Mouse (Mus musculus) gastrocnemius, postnatal 14 days (tissue): ENCODE data around the gene Lrrc59. TPM values are rescaled to one million over a fixed set of nuclear protein-coding genes. Genes with fewer than 3 reads are reported as not detected.

Source experiments
- DNase-seq: peaks from one replicate; pipeline ENCODE4 v3.0.0; 2021; ENCODE audit warnings: mixed read lengths
- intact Hi-C: fragments of 180-260 bp; cut with DNase I; formaldehyde crosslinking; loops from one replicate; pipeline ENCODE4 v1.15.1; 2025; ENCODE audit warnings: low total_unique reads
- long read RNA-seq, 2 experiments: library from polyadenylated mRNA; stranded (forward); transcript quantifications; one replicate each; pipeline ENCODE4 v2.0.0; 2021
- total RNA-seq, 2 experiments: library from RNA; stranded (reverse); gene quantifications; 2 replicates each; pipeline ENCODE4 v1.2.3; 2021

Lrrc59 gene
- total RNA-seq = 10 to 100 TPM; 26.9 to 35.5 TPM
- long read RNA-seq, experiment 1, transcript Lrrc59-201 (7 exons, 2,837 nt) = major isoform, 73 of 76 reads
- long read RNA-seq, experiment 1, partial matches to known transcripts = 3 of 76 reads
- long read RNA-seq, experiment 1, other reads (novel, unspliced or antisense) = 0 of 76 reads
- long read RNA-seq, experiment 2, transcript Lrrc59-201 (7 exons, 2,837 nt) = major isoform, 84 of 88 reads
- long read RNA-seq, experiment 2, partial matches to known transcripts = 2 of 88 reads
- long read RNA-seq, experiment 2, other reads (novel, unspliced or antisense) = 2 of 88 reads

DNA sequence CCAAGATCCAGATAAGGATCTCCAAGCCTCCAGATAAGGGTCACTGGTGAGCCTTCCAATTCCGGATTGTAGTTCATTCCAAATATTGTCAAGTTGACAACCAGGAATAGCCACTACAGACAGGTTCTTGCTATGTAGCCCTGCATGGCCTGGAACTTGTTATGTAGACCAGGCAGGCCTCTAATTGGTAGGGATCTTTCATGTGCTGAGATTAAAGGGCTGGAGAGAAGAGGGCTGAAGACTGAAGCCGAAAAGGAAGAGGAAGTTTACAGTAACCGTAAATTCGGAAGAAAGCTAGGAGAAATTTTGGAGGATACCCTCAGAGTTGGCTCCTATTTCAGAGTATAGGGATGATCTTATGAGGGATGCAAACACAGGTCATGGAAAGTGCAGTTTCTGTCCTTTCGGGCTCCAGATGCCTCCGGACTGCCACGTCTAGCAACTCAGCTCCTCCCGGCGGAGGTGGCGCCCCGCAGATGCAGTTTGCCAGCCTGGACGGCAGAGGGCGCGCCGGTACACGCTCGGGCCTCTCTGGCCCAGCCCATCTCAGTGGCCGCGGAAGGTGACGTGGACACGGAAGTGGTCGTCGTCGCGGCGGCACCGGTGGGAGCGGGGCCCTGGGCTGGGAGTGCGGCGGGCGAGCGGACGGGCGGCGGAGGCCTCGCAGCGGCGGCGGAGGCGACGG is at the start of gene Lrrc59:
Gene Lrrc59 (plus strand): TSS at position 569 of the 685 bp plus-strand sequence.
- peak; percentile 95 for DNase-seq
- intact Hi-C loops = no loop called here

DNA sequence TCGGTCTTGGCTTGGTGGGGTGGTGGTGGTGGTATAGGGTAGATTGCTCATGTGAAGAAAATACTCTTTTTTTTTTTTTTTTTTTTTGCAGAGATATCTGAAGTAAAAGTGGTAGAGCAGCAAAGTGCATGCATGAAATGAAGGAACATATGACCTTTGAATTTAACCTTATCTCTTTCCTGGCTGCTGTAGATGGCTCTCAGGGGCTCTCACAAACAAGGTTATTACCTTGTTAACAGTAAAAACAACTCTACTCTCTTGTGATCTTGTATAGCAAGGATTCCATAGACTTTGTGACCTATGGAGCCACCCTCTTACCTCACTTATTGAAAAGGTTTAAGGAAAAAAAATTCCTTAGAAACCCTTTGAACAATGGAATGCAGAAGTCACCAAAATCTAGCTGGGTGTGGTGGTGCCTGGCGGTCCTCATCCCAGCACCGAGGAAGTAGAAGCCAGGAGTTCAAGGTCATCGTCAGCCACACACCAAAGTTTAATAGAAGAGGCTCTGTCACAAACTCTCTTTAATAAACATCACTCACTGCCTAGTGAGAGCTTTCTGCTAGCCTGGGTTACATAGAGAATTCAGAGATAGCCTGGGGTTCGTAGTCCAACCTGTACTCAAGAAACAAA is 49.3 kb upstream of the Lrrc59 start:
- intact Hi-C loops = no loop called here

DNA sequence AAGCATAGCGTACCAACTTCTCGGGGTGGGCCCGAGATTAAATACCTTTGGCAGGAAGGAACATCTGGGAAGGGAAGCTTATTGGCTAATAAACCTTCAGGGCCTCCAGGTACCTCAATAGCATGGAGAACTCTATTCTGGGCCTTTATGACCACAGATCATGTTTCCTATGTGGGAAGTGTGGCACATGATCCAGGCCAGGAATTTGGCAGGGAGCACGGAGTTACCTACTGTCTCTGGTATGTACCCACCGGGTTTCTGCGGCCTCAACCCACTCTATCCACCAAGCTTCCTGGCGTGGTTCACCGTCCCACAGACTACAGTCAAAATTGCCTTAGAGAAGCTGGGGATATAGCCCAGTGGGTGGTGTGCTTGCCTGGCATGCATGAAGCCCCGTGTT is 44.5 kb upstream of the Lrrc59 start:
- no peak for DNase-seq
- intact Hi-C loops = no loop called here

More for the DNA sequence above, 49.3 kb upstream of the Lrrc59 start:
- DNase-seq = no peak

DNA sequence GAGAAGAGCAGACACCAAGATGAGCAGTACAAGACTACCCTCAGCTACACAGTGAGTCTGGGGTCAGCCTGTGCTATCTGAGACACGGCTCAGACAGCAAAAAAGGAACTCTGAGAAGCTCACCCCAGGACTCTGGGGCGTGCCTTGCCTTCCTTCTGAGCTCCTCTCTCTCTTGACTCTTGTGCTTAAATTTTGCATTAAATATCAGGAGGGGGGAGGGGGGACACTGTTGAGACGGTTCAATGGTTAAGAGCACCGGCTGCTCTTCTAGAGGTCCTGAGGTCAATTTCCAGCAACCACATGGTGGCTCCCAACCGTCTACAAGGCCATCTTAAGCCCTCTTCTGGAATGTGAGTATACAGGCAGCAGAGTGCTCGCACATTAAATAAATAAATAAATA is 42.1 kb upstream of the Lrrc59 start:
- intact Hi-C loops = no loop called here
- DNase-seq = no peak

DNA sequence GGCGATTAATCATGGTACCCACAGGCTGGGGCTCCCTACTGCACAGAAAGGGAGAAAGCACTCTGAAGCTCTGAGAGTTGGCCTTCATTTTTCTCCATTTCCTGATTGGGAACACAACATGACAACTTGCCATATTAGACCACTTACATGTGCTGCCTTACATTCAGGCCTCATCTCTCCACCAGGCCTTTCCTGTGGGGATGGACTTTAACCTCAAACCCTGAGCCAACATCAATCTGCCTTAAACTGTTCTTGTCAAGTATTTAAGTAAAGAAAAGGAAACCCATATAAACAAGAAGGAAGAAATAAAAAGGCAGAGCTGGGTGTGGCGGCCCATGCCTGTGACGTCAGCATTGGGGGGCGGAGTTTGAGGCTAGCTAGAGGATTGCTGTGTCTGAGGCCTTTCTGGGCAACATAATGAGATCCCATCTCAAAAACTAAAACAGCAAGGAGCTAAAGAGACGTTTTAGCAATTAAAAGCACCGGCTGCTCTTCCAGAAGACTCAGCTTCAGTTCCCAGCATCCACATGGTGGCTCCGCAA is 33.2 kb upstream of the Lrrc59 start:
- intact Hi-C loops = no loop called here
- DNase-seq = peak; percentile 23

DNA sequence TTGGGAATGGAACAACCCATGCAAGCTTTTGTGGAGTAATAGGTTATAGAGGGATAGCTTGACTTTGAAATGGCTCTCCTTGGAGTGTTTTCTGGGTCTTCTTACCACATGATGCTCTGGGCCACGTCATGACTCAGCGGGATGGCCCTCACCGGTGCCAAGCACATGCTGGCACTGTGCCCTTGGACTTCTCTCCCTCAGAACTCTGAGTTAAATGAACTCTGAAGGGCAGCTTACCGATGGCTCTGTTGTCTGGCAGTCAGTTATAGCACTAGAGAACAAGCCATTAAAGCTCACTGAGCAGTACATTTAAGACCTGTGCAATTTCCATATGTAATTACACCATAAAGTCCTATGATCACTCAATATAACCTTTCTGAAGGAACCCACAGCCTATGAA is 32.2 kb upstream of the Lrrc59 start:
- intact Hi-C loops = no loop called here
- peak; percentile 33 for DNase-seq

DNA sequence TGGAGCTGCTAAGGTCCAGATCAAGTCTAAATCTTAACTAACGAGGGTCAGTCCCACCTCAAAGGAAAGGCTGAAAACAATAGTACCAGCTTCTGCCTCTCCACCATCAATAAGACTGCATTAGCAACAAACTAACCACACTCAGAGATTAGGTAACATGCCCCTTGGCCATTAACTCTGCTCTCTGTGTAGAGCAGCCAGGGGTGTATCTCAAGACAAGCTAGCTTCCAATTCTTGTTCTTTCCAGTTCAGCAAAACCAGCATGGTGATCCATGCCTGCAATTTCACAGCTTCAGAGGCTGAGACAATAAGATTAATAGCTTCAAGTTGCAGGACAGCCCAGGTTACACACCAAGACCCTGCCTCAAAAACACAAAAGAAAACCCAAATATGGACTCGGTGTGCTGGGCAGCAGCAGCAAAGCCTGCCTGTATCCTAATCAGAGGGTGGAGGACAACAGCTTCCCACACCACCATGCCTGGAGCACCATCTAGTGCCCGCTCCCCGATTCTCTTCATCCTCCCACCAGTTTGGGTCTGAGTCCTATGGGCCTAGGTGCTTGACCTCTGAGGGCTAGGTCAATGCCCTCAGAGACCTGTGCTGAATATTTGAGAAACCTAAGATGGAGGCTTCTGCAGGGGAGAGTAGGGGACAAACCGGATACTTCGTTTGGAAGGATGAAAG is 31.0 kb upstream of the Lrrc59 start:
- DNase-seq = no peak
- intact Hi-C loops = no loop called here

DNA sequence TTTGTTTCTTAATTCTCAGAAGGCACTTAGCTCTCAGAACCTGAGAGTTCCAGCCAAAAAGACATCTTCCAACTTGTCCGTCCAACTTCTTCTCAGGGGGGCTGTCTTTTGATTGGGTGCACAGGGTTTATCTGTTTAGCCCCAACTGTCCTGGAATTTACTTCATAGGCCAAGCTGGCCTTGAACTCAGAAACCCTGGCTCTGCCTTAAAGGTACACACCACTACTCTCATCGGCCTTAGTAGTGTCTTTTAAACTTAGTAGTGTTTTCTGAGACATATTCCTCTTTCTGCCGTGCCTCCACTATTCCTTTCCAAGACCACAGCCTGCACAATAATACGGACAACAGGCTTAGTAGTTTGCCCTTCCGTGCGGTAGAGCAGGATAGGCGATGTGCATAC is 29.1 kb upstream of the Lrrc59 start:
- no peak for DNase-seq
- intact Hi-C loops = no loop called here

DNA sequence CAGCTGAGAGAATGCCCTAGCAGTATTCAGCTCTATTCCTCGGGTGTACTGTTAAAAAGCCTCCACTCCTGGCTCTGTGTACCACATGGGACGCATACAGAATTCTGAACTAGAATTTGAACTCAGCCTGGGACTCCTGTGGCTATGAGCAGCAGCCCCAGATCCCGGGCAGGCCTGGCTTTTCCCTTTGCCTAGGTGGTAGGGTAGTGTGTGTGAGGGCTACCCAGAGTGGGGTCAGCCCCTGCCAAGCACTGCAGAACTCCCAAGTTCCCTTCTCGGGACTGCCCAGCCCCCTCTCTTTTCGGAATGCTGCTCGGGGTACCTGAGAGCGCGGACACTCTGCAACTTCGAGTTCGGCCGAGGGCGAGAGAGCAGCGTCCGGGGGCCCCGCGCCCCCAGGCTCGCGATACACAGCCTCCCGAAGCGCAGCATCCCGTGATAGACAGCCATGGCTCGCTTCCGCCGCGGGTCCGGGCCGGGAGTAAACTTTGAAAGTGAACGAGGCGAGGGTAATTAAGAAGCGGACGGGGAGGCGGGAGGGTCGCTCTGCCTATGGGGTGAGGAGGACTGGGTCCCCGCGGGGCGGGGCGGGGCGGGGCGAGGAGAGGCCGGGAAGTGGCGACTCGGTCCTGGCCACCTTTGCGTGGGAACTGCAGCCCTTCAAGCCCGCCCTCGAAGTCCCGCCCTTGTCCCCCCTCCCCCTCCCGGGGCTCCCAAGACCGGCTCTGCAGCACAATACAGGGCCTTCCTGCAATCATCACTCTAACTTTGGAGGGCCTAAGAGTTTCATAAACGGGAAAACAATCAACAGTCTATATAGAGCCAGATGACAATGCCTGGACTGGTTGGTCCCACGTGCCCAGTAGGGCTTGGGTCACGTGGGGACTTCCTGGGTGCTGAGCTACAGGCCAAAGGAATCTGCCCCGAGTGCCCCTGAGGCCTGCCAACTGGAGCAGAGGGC is 28.0 kb upstream of the Lrrc59 start, which contains the start of gene Acsf2:
Gene Acsf2 (minus strand): TSS at position 551 of the 961 bp plus-strand sequence.
- intact Hi-C loops = no loop called here
- peak; percentile 88 for DNase-seq

DNA sequence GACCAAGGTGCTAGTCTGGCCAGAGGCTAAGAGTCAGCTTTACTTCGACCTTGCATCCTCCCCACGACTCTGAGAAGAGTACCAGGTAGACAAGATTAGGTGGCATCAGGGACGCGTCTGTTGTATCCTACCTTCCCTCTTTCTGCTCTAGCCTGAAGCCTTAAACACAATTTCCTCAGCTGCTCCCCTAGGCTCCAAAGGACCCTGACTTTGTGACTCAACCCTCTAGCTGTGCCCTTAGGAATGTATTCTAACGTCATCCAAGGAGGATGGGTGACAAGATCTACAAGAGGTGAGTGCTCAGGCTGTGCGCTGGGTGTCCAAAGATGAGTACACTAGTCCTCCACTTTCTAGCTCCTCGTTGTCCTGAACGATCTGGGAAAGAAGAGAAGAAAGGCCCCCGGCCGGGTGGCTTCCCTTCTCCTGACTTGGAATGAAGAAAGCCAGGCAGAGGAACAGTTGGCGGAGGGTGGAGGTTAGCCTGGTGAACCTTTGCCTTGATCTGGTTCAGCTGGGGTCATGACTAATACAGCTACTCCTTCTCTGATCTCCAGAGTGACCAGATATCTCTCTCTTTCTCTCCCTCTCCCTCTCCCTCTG is 27.1 kb upstream of the Lrrc59 start:
- intact Hi-C loops = no loop called here

DNA sequence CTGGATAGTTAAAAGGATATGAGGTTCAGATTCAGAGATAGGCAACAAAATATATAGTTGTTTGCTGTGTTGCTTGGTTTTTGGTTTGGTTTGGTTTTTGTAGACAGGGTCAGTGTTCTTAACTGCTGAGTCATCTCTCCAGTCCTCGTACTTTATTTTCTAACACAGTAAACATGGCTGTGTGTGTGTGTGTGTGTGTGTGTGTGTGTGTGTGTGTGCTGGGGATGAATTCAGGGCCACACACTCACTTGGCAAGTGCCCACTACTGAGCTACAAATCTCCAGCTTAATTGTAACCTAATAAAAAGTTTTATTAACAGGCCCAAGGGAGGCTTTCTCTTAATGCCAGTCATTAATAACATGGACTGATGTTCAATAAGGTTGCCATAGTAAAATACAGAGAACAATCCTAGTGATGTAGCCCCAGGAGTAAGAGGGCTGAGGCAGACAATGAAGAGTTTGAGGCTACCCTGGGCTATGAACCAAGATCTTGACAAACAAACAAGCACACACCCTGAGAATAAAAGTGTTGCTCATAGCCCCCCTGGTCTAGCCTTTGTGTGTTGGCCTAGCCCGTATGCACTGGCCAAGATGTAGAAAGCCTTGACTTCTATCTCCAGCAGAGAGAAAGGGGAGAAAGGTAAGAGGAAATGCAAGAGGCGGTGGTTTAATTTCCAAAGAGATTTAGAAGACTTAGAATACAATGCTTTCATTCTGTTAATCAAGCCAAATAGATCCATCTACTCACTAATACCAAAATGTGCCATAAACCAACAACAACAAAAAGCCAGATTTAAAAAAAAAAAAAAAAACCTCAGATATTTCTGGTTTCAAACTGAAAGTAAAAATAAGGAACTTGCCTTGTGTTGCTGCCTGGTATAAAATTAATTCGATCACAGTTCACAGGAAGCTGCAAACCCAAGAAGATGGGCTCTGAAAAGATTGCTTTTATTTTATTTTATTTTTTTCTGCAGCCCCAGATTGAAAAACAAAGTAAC is 18.5 kb upstream of the Lrrc59 start:
- DNase-seq = no peak
- intact Hi-C loops = no loop called here

More for the DNA sequence above, 27.1 kb upstream of the Lrrc59 start:
- DNase-seq = no peak

DNA sequence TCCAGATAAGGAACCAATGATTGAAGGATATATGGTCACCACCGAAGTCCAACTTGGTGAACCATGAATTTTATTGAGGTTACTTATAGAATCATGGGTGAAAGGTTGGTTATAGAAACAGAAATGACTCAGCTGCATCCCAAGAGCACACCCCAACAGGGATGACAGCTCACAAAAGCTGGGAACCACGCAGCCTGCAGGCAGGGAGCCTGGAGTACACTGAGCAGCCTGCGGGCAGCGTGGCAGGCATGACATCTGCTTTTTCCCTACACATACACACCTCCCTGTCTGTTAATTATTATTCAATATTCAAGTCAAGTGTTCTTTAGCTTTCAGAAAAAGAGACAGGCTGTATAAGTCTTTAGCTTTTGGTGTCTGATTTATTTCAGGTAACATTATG is 15.0 kb upstream of the Lrrc59 start:
- no peak for DNase-seq
- intact Hi-C loops = no loop called here

DNA sequence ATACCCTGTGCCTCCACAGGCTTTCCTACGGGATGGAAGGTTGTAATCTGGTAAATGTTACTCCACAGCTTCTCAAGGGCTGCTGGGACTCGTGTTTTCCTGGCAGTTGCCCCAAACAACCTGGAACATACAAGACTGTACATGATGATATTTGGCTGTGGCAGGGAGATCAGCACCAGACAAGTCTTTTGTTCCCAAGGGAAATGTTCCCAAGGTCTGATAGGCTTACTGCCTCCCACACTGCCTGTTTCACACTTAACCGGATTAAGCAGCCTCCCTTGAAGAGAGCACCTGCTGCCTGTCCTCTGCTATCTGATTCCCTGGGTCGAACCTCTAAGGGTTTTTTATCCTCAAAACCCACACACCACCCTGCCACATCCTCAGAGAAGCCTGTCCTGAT is 14.1 kb upstream of the Lrrc59 start:
- DNase-seq = no peak
- intact Hi-C loops = no loop called here

DNA sequence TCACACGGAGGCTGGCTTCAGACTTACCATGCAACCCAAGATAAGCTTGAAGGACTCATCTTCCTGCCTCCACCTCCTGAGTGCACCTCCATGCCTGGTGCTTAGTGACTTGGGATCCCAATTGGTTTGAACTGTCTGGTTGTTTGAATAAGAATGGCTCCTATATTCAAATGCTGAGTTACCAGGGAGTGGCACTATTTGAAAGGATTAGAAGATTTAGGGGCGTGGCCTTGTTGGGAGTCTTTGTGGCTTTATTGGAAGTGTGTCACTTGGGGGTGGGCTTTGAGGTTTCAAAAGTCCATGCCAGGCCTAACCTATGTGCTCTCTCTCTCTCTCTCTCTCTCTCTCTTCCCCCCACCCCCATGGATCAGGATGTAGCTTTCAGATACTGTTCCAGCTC is 11.9 kb upstream of the Lrrc59 start:
- intact Hi-C loops = no loop called here
- DNase-seq = no peak

DNA sequence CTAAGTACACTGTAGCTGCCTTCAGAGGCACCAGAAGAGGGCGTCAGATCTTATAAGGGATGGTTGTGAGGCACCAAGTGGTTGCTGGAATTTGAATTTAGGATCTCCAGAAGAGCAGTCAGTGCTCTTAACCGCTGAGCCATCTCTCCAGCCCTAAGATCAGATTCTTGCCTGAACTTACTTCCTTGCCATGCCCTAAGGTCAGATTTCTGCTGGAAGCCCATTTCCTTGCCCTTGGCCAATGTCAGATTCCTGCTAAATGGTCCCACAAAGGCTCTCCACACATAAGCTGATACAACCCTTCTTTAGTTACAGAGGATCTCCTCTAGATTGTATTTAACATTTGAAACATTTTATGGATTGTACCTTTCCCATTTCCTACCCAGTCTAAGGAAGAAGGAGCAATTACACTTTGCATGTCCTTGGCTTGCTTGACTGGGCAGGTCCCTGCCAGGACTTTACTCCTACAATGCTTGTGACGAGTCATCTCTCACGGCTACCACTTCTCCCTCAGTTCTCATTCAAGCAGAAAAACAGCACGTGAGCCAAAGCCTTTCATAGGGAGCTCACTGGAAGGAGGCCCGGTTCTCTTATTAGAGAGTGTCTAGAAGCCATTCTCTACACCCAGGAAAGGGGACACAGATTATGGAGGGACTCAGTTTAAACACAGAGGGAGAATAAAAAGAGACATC is 8.7 kb upstream of the Lrrc59 start:
- no peak for DNase-seq
- intact Hi-C loops = no loop called here

DNA sequence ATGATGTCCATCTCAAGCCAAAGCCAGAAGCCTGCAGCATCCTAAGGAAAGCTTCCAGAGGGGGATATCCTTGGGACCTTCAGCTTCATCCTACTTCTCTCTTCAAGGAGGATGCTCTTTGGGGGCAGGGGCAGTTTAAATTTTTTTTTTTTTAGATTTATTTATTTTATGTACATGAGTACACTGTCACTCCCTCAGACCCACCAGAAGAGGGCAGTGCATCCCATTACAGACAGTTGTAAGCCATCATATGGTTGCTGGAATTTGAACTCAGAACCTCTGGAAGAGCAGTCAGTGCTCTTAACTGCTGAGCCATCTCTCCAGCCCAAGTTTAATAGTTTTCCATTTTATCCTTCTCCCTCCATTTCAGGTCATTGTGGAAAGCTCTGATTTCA is 8.1 kb upstream of the Lrrc59 start:
- no peak for DNase-seq
- intact Hi-C loops = no loop called here

DNA sequence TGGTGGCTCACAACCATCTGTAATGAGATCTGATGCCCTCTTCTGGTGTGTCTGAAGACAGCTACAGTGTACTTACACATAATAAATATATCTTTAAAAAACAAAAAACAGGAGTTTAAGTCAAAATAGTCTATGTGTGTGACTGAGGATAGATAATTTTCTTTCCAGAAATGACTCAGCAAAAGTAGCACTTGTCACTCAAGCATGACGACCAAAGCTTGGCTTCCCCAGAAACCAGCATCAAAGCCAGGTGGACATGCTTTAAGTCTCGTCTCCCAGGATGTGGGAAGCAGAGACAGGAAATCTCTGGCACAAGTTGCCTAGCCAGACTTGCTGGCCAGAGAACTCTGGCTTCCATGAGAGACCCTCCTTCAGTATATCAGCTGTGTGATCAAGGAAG is 7.4 kb upstream of the Lrrc59 start:
- intact Hi-C loops = no loop called here

More for the DNA sequence above, 7.4 kb upstream of the Lrrc59 start:
- no peak for DNase-seq
